Mouse (Mus musculus): Measurements from ENCODE around the gene Glcci1. TPM values are rescaled to one million over a fixed set of nuclear protein-coding genes. Genes with fewer than 3 reads are reported as not detected.

The Glcci1 gene
- polyA plus RNA-seq, 1 experiment from 2014 or later = 6.2 TPM

DNA sequence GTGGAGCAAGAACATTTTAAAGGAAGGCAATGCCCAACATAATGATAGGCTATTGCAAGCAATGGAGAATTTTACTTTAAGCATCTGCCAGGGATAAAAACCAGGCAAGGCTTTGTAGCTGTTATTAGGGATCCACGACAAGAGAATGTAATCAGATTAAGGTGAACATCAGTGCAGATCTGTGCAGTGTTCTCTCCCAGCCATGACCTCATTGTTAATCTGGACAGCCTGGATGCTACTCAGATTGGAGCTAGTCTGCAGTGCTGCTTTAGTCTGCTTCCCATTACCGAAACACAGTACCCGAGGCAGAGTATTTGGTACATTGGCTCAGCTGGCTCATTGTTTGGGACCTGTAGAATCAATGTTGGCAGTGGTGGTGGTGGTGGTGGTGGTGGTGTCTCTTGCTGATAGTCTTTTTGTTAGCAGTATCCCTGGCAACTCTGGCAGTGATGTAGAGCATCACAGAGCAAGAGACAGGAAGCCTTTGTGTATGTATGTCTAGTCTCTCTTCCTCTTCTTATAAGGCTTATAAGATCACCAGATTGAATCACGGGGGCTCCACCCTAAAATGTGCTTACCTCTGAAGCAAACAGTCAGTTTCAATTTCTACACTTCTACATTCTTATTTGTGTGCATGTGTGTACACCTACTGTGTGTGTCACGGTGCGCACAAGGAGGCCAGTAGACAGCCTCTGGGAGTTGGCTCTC, 4.7 kb upstream of the Glcci1 start:
- ATAC-seq (ENCODE audit: low read depth) = no peak
- H3K36me3 ChIP-seq (ENCODE audit: control insufficient read depth, insufficient read depth, low read length) = no peaks in the 10 kb centered on the region
- WGBS = 78% methylated on average over 6 of the region's 6 CpGs

GRCm38 (mm10) chr6:8506631-8507030, 2.8 kb upstream of the Glcci1 start:
- H3K4me1 ChIP-seq (replicated peaks; ENCODE audit: control insufficient read depth, insufficient read depth, low read length) = peaks cover 13% of the 10 kb centered on the region
- H3K9me3 ChIP-seq (ENCODE audit: control insufficient read depth, low read length) = no peaks in the 10 kb centered on the region
- H3K36me3 ChIP-seq (ENCODE audit: control insufficient read depth, insufficient read depth, low read length) = no peaks in the 10 kb centered on the region
- no peak overlapping the region for H3K4me3 ChIP-seq (ENCODE audit: low read length)
- no peak for ATAC-seq (ENCODE audit: low read depth)
- H3K4me2 ChIP-seq (ENCODE audit: low read depth, low read length) = no peak overlapping the region
- no peak overlapping the region for H3K27ac ChIP-seq (ENCODE audit: low read length)
- H3K27me3 ChIP-seq (ENCODE audit: control insufficient read depth, insufficient read depth, low read depth, low read length) = no peaks in the 10 kb centered on the region
- H3K9ac ChIP-seq (ENCODE audit: low read length) = no peak overlapping the region

More for the DNA sequence above, 4.7 kb upstream of the Glcci1 start:
- Histone ChIP-seq H3K27me3 (ENCODE audit: control insufficient read depth, insufficient read depth, low read depth, low read length) (no peaks in the 10 kb centered on the region), H3K9ac (ENCODE audit: low read length) (no peak overlapping the region), H3K27ac (ENCODE audit: low read length) (no peak overlapping the region), H3K4me3 (ENCODE audit: low read length) (no peak overlapping the region), H3K9me3 (ENCODE audit: control insufficient read depth, low read length) (no peaks in the 10 kb centered on the region), H3K4me2 (ENCODE audit: low read depth, low read length) (no peak overlapping the region), H3K4me1 (replicated peaks; ENCODE audit: control insufficient read depth, insufficient read depth, low read length) (peaks cover 4% of the 10 kb centered on the region; the same call in 1 of the 2 replicates)

- ATAC-seq (ENCODE audit: low read depth) = peak; percentile 99
- peak overlapping the region; percentile 95 for H3K9ac ChIP-seq (ENCODE audit: low read length)
- H3K4me2 ChIP-seq (ENCODE audit: low read depth, low read length) = peak overlapping the region; percentile 84
- H3K36me3 ChIP-seq (ENCODE audit: control insufficient read depth, insufficient read depth, low read length) = no peaks in the 10 kb centered on the region
- no peaks in the 10 kb centered on the region for H3K9me3 ChIP-seq (ENCODE audit: control insufficient read depth, low read length)
- no peaks in the 10 kb centered on the region for H3K27me3 ChIP-seq (ENCODE audit: control insufficient read depth, insufficient read depth, low read depth, low read length)
- under 1% methylated on average over 42 of the region's 56 CpGs for WGBS
- H3K27ac ChIP-seq (ENCODE audit: low read length) = peak overlapping the region; percentile 97
- H3K4me3 ChIP-seq (ENCODE audit: low read length) = peak overlapping the region; percentile 94
- H3K4me1 ChIP-seq (replicated peaks; ENCODE audit: control insufficient read depth, insufficient read depth, low read length) = peaks cover 21% of the 10 kb centered on the region
Measured at GRCm38 (mm10) chr6:8508883-8509536, 390 bp upstream of the Glcci1 start.

DNA sequence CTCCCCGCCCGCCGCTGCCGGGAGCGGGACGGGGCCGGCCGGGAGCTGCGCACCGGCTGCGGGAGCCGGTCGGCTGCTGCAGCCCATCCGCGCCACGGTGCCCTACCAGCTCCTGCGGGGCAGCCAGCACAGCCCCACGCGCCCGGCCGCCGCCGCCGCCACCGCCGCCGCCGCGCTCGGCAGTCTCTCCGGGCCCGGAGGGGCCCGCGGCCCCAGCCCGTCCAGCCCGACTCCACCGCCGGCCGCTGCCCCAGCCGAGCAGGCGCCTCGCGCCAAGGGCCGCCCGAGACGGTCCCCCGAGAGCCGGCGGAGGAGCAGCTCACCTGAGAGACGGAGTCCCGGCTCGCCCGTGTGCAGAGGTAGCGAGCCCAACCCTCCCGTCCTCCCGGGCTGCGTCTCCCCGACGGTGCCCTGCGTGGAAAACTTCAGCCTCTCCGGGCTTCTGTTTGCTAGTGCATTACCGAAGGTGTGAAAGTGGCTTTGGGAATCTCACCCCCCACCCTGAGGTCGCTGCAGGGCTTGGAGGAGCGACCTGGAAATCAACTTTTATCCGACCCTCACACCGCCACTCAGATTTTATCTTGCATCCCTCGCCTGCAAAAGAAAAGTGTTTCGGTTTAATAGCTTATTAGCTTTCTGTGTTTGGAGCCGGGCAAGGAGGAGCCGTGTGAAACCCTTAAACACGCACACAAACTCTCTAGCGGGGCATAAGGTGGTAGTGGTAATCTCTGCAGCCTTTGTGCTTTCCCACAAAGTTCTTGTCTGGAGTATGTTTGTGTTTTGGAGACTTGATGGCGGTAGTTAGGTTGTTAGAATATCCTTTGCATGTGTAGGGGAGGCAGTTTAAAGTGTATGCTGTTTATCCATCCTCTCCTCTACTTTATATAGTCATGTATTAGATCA, 812 bp downstream of the Glcci1 start:
- under 1% methylated on average over 44 of the region's 73 CpGs for WGBS
- Histone ChIP-seq H3K4me3 (ENCODE audit: low read length) (peak overlapping the region; percentile 94), H3K36me3 (ENCODE audit: control insufficient read depth, insufficient read depth, low read length) (no peaks in the 10 kb centered on the region), H3K9ac (ENCODE audit: low read length) (peak overlapping the region; percentile 95), H3K4me1 (replicated peaks; ENCODE audit: control insufficient read depth, insufficient read depth, low read length) (peaks cover 21% of the 10 kb centered on the region), H3K9me3 (ENCODE audit: control insufficient read depth, low read length) (no peaks in the 10 kb centered on the region), H3K4me2 (ENCODE audit: low read depth, low read length) (peak overlapping the region; percentile 61), H3K27me3 (ENCODE audit: control insufficient read depth, insufficient read depth, low read depth, low read length) (no peaks in the 10 kb centered on the region), H3K27ac (ENCODE audit: low read length) (peak overlapping the region; percentile 97)
- peak; percentile 17 for ATAC-seq (ENCODE audit: low read depth)

GRCm38 (mm10) chr6:8510864-8511428, 1.5 kb downstream of the Glcci1 start:
- 4% methylated on average over 7 of the region's 7 CpGs for WGBS
- Histone ChIP-seq H3K9me3 (ENCODE audit: control insufficient read depth, low read length) (no peaks in the 10 kb centered on the region), H3K4me3 (ENCODE audit: low read length) (peak overlapping the region; percentile 94), H3K4me1 (replicated peaks; ENCODE audit: control insufficient read depth, insufficient read depth, low read length) (peaks cover 21% of the 10 kb centered on the region), H3K4me2 (ENCODE audit: low read depth, low read length) (peak overlapping the region; percentile 61), H3K27ac (ENCODE audit: low read length) (no peak overlapping the region), H3K27me3 (ENCODE audit: control insufficient read depth, insufficient read depth, low read depth, low read length) (no peaks in the 10 kb centered on the region), H3K9ac (ENCODE audit: low read length) (peak overlapping the region; percentile 95), H3K36me3 (ENCODE audit: control insufficient read depth, insufficient read depth, low read length) (no peaks in the 10 kb centered on the region)
- ATAC-seq (ENCODE audit: low read depth) = no peak

GRCm38 (mm10) chr6:8511447-8511846, 2.0 kb downstream of the Glcci1 start:
- 14% methylated on average over 3 of the region's 3 CpGs for WGBS
- no peak for ATAC-seq (ENCODE audit: low read depth)

DNA sequence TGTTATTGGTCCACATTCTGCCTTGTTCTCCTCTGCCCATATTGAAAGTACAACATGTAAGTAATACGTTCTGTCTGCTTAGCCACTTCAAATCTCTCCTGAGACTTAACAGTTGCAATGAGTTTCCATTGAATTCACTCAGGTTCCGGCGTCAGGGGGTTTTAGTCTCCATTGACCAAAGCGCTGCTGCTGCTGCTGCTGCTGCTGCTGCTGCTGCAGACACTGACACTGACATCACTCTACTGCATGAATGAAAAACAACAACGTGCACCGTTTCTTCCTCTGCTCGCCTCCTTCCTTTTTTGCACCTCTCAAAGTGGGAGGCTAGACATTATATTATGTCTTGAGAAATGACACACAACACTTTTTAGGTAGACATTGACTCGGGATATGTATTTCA, 3.0 kb downstream of the Glcci1 start:
- 22% methylated on average over 8 of the region's 8 CpGs for WGBS
- peaks cover 21% of the 10 kb centered on the region for H3K4me1 ChIP-seq (replicated peaks; ENCODE audit: control insufficient read depth, insufficient read depth, low read length)
- ATAC-seq (ENCODE audit: low read depth) = no peak
- peak overlapping the region; percentile 61 for H3K4me2 ChIP-seq (ENCODE audit: low read depth, low read length)
- no peaks in the 10 kb centered on the region for H3K36me3 ChIP-seq (ENCODE audit: control insufficient read depth, insufficient read depth, low read length)
- H3K27me3 ChIP-seq (ENCODE audit: control insufficient read depth, insufficient read depth, low read depth, low read length) = no peaks in the 10 kb centered on the region
- no peak overlapping the region for H3K9ac ChIP-seq (ENCODE audit: low read length)
- H3K9me3 ChIP-seq (ENCODE audit: control insufficient read depth, low read length) = no peaks in the 10 kb centered on the region
- H3K4me3 ChIP-seq (ENCODE audit: low read length) = peak overlapping the region; percentile 94
- H3K27ac ChIP-seq (ENCODE audit: low read length) = no peak overlapping the region

More at GRCm38 (mm10) chr6:8511447-8511846, 2.0 kb downstream of the Glcci1 start:
- Histone ChIP-seq H3K36me3 (ENCODE audit: control insufficient read depth, insufficient read depth, low read length) (no peaks in the 10 kb centered on the region), H3K4me1 (replicated peaks; ENCODE audit: control insufficient read depth, insufficient read depth, low read length) (peaks cover 21% of the 10 kb centered on the region), H3K27ac (ENCODE audit: low read length) (no peak overlapping the region), H3K4me2 (ENCODE audit: low read depth, low read length) (peak overlapping the region; percentile 61), H3K27me3 (ENCODE audit: control insufficient read depth, insufficient read depth, low read depth, low read length) (no peaks in the 10 kb centered on the region), H3K9ac (ENCODE audit: low read length) (peak overlapping the region; percentile 95), H3K9me3 (ENCODE audit: control insufficient read depth, low read length) (no peaks in the 10 kb centered on the region), H3K4me3 (ENCODE audit: low read length) (peak overlapping the region; percentile 94)

DNA sequence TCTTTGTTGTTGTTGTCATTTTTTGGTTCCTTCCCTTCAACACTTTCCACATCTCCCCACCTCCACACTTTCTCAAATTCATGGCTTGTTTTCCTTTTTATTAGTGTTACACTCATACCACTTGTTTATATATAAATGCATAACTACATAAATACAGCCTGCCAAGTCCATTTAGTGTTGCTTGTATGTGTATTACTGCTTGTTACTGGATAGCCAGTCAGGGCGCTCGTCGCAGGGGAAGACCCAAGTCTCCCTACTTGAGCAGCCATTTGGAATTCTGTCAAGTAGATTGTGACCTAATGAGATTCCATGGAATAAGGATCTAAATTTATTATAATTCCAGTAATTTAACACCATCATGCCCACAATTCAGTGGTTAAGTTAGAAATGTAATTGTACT, 10.3 kb downstream of the Glcci1 start:
- H3K27ac ChIP-seq (ENCODE audit: low read length) = no peak overlapping the region
- peak; percentile 70 for ATAC-seq (ENCODE audit: low read depth)
- no peaks in the 10 kb centered on the region for H3K27me3 ChIP-seq (ENCODE audit: control insufficient read depth, insufficient read depth, low read depth, low read length)
- 59% methylated on average over 3 of the region's 3 CpGs for WGBS
- no peak overlapping the region for H3K9ac ChIP-seq (ENCODE audit: low read length)
- no peak overlapping the region for H3K4me2 ChIP-seq (ENCODE audit: low read depth, low read length)
- no peaks in the 10 kb centered on the region for H3K36me3 ChIP-seq (ENCODE audit: control insufficient read depth, insufficient read depth, low read length)
- no peaks in the 10 kb centered on the region for H3K4me1 ChIP-seq (replicated peaks; ENCODE audit: control insufficient read depth, insufficient read depth, low read length)
- no peak overlapping the region for H3K4me3 ChIP-seq (ENCODE audit: low read length)
- H3K9me3 ChIP-seq (ENCODE audit: control insufficient read depth, low read length) = no peaks in the 10 kb centered on the region
